Mouse (Mus musculus) liver, embryonic 16.5 days (tissue): ENCODE data around the gene Gm15737. TPM values are rescaled to one million over a fixed set of nuclear protein-coding genes. Genes with fewer than 3 reads are reported as not detected.

ENCODE experiments used
- ATAC-seq: fragments of 200-750 bp; cut with Nextera tagmentation; 2 replicates; pipeline ENCODE4 v1.8.0; 2017; ENCODE audit warnings: low read depth, mild to moderate bottlenecking, moderate number of reproducible peaks, moderate library complexity
- H3K27ac ChIP-seq: fragments of 300-500 bp; sonication (generic); 2 replicates; pipeline ENCODE4 v1.5.1; 2014; ENCODE audit warnings: mild to moderate bottlenecking, low read length
- H3K27me3 ChIP-seq: fragments of 300-500 bp; sonication (generic); 2 replicates; pipeline ENCODE4 v1.6.1; 2014; ENCODE audit warnings: low read depth, low read length, mixed read lengths; ENCODE audit not compliant: control insufficient read depth, insufficient read depth
- H3K36me3 ChIP-seq: fragments of 300-500 bp; sonication (generic); 2 replicates; pipeline ENCODE4 v1.6.1; 2014; ENCODE audit warnings: mild to moderate bottlenecking; ENCODE audit not compliant: control insufficient read depth, insufficient read depth
- H3K4me1 ChIP-seq: fragments of 300-500 bp; sonication (generic); 2 replicates; pipeline ENCODE4 v1.6.1; 2014; ENCODE audit warnings: low read depth, low read length, mixed read lengths; ENCODE audit not compliant: control insufficient read depth
- H3K4me2 ChIP-seq: fragments of 300-500 bp; sonication (generic); 2 replicates; pipeline ENCODE4 v1.6.1; 2014; ENCODE audit warnings: low read depth, low read length, mixed read lengths
- H3K4me3 ChIP-seq: fragments of 300-500 bp; sonication (generic); 2 replicates; pipeline ENCODE4 v1.5.1; 2014; ENCODE audit warnings: low read depth, mild to moderate bottlenecking, low read length
- H3K9ac ChIP-seq: fragments of 300-500 bp; sonication (generic); 2 replicates; pipeline ENCODE4 v1.6.1; 2014; ENCODE audit warnings: low read depth, low read length
- H3K9me3 ChIP-seq: fragments of 300-500 bp; sonication (generic); replicated peaks from 2 replicates; pipeline ENCODE4 v1.6.1; 2016; ENCODE audit warnings: low read length; ENCODE audit not compliant: control insufficient read depth
- WGBS: fragments of 180-500 bp; shearing (Covaris S2); extraction: QIAGEN DNeasy Blood & Tissue Kit; methylation state at CpG from one replicate; pipeline ENCODE4 v1.1.7; 2014; ENCODE audit not compliant: insufficient replicate concordance; 5-methylcytosine and 5-hydroxymethylcytosine counted together
- polyA plus RNA-seq: library from polyadenylated mRNA; unstranded; fragments of >200 nt; fragmentation: Nextera tagmentation; extraction: Ambion mirVana; gene quantifications from 2 replicates; pipeline ENCODE4 v1.2.1, GENCODE M21; 2015

Gm15737 gene
- polyA plus RNA-seq, 1 experiment from 2014 or later: not detected

- no peaks in the 10 kb centered on the region for H3K36me3 ChIP-seq
- ATAC-seq: no peak
- no peak overlapping the region for H3K4me3 ChIP-seq
- no peak overlapping the region for H3K4me2 ChIP-seq
- no peaks in the 10 kb centered on the region for H3K4me1 ChIP-seq
- no peaks in the 10 kb centered on the region for H3K27me3 ChIP-seq
- WGBS: 70% methylated on average over 14 of the region's 14 CpGs
- no peak overlapping the region for H3K9ac ChIP-seq
- H3K27ac ChIP-seq: no peak overlapping the region
- no peaks in the 10 kb centered on the region for H3K9me3 ChIP-seq
Observed at GRCm38 (mm10) chr6:92879700-92880265, 10.6 kb downstream of the Gm15737 start.

GRCm38 (mm10) chr6:92882446-92882845 is 13.3 kb downstream of the Gm15737 start:
- Histone ChIP-seq H3K9me3 (no peaks in the 10 kb centered on the region), H3K36me3 (no peaks in the 10 kb centered on the region), H3K27me3 (no peaks in the 10 kb centered on the region), H3K9ac (no peak overlapping the region), H3K4me1 (no peaks in the 10 kb centered on the region), H3K4me3 (no peak overlapping the region), H3K27ac (no peak overlapping the region), H3K4me2 (no peak overlapping the region)
- ATAC-seq: no peak
- 53% methylated on average over 5 of the region's 5 CpGs for WGBS

- ATAC-seq: no peak
- 55% methylated on average over 9 of the region's 9 CpGs for WGBS
- H3K4me2 ChIP-seq: no peak overlapping the region
Observed at GRCm38 (mm10) chr6:92883131-92883900, 14.2 kb downstream of the Gm15737 start.

GRCm38 (mm10) chr6:92891535-92891934 is 22.4 kb downstream of the Gm15737 start:
- Histone ChIP-seq H3K36me3 (no peaks in the 10 kb centered on the region), H3K4me2 (no peak overlapping the region), H3K9me3 (no peaks in the 10 kb centered on the region), H3K9ac (no peak overlapping the region), H3K27ac (no peak overlapping the region), H3K4me1 (no peaks in the 10 kb centered on the region), H3K4me3 (no peak overlapping the region), H3K27me3 (no peaks in the 10 kb centered on the region)
- no peak for ATAC-seq
- 53% methylated on average over 1 of the region's 1 CpGs for WGBS

More at GRCm38 (mm10) chr6:92883131-92883900, 14.2 kb downstream of the Gm15737 start:
- H3K4me1 ChIP-seq: no peaks in the 10 kb centered on the region
- no peaks in the 10 kb centered on the region for H3K36me3 ChIP-seq
- H3K27ac ChIP-seq: no peak overlapping the region
- no peaks in the 10 kb centered on the region for H3K27me3 ChIP-seq
- no peak overlapping the region for H3K4me3 ChIP-seq
- no peak overlapping the region for H3K9ac ChIP-seq
- no peaks in the 10 kb centered on the region for H3K9me3 ChIP-seq

GRCm38 (mm10) chr6:92904037-92904436 is 34.9 kb downstream of the Gm15737 start:
- Histone ChIP-seq H3K4me1 (no peaks in the 10 kb centered on the region), H3K4me2 (no peak overlapping the region), H3K9ac (no peak overlapping the region), H3K36me3 (no peaks in the 10 kb centered on the region), H3K27ac (no peak overlapping the region), H3K9me3 (no peaks in the 10 kb centered on the region), H3K27me3 (no peaks in the 10 kb centered on the region), H3K4me3 (no peak overlapping the region)
- ATAC-seq: no peak
- WGBS: 53% methylated on average over 1 of the region's 1 CpGs

- Histone ChIP-seq H3K4me3 (no peak overlapping the region), H3K4me1 (no peaks in the 10 kb centered on the region), H3K36me3 (no peaks in the 10 kb centered on the region), H3K9ac (no peak overlapping the region), H3K4me2 (no peak overlapping the region), H3K9me3 (no peaks in the 10 kb centered on the region), H3K27me3 (no peaks in the 10 kb centered on the region), H3K27ac (no peak overlapping the region)
- 26% methylated on average over 2 of the region's 2 CpGs for WGBS
- no peak for ATAC-seq
Observed at GRCm38 (mm10) chr6:92904491-92904890, 35.3 kb downstream of the Gm15737 start.

- Histone ChIP-seq H3K4me1 (no peaks in the 10 kb centered on the region), H3K4me2 (no peak overlapping the region), H3K9ac (no peak overlapping the region), H3K4me3 (no peak overlapping the region), H3K36me3 (no peaks in the 10 kb centered on the region), H3K27ac (no peak overlapping the region), H3K27me3 (no peaks in the 10 kb centered on the region), H3K9me3 (no peaks in the 10 kb centered on the region)
- no peak; the same call in 1 of the 2 replicates for ATAC-seq
- 4% methylated on average over 5 of the region's 5 CpGs for WGBS
Observed at GRCm38 (mm10) chr6:92905922-92906321, 36.8 kb downstream of the Gm15737 start.

GRCm38 (mm10) chr6:92909361-92909760 is 40.2 kb downstream of the Gm15737 start:
- Histone ChIP-seq H3K9me3 (no peaks in the 10 kb centered on the region), H3K4me1 (no peaks in the 10 kb centered on the region), H3K27me3 (no peaks in the 10 kb centered on the region), H3K4me3 (no peak overlapping the region), H3K27ac (no peak overlapping the region), H3K36me3 (no peaks in the 10 kb centered on the region), H3K9ac (no peak overlapping the region), H3K4me2 (no peak overlapping the region)
- WGBS: 68% methylated on average over 8 of the region's 8 CpGs
- ATAC-seq: no peak

GRCm38 (mm10) chr6:92910611-92911010 is 41.5 kb downstream of the Gm15737 start:
- Histone ChIP-seq H3K27me3 (no peaks in the 10 kb centered on the region), H3K4me3 (no peak overlapping the region), H3K36me3 (no peaks in the 10 kb centered on the region), H3K9me3 (no peaks in the 10 kb centered on the region), H3K4me1 (no peaks in the 10 kb centered on the region), H3K4me2 (no peak overlapping the region), H3K27ac (no peak overlapping the region), H3K9ac (no peak overlapping the region)
- no peak for ATAC-seq
- WGBS: 48% methylated on average over 3 of the region's 3 CpGs
